Mouse (Mus musculus) retina, embryonic 14.5 days (tissue): ENCODE results near the gene Gm12695.

Experiments used
- DNase-seq: peaks from one replicate; pipeline ENCODE4 v3.0.0-alpha.2; 2015; ENCODE audit warnings: low spot score

Gm12695 gene

GRCm38 (mm10) chr4:96785086-96785485 is at the start of gene Gm12695:
Gene Gm12695 (minus strand): TSS chr4:96785186.
- no peak for DNase-seq

GRCm38 (mm10) chr4:96825540-96826045 is 40.6 kb upstream of the Gm12695 start:
- DNase-seq = no peak

GRCm38 (mm10) chr4:96806824-96807808 is 22.1 kb upstream of the Gm12695 start:
- no peak for DNase-seq

- peak; percentile 73 for DNase-seq
Measured at GRCm38 (mm10) chr4:96799380-96800157, 14.6 kb upstream of the Gm12695 start.

GRCm38 (mm10) chr4:96797583-96797982 is 12.6 kb upstream of the Gm12695 start:
- no peak for DNase-seq

- DNase-seq = no peak
Measured at GRCm38 (mm10) chr4:96791301-96791700, 6.3 kb upstream of the Gm12695 start.

GRCm38 (mm10) chr4:96789905-96790304 is 4.9 kb upstream of the Gm12695 start:
- no peak for DNase-seq

GRCm38 (mm10) chr4:96786610-96787009 is 1.6 kb upstream of the Gm12695 start:
- DNase-seq = peak; percentile 16

GRCm38 (mm10) chr4:96772966-96773566 is 11.9 kb downstream of the Gm12695 start:
- DNase-seq = no peak

GRCm38 (mm10) chr4:96766396-96766998 is 18.5 kb downstream of the Gm12695 start:
- peak; percentile 7 for DNase-seq

GRCm38 (mm10) chr4:96751953-96752352 is 33.0 kb downstream of the Gm12695 start:
- DNase-seq = no peak

- no peak for DNase-seq
Measured at GRCm38 (mm10) chr4:96740472-96740871, 44.5 kb downstream of the Gm12695 start.

- no peak for DNase-seq
Measured at GRCm38 (mm10) chr4:96729256-96729655, 55.7 kb downstream of the Gm12695 start.

GRCm38 (mm10) chr4:96728211-96728610 is 56.8 kb downstream of the Gm12695 start:
- no peak for DNase-seq

GRCm38 (mm10) chr4:96725415-96726055 is 59.5 kb downstream of the Gm12695 start:
- DNase-seq = no peak

- no peak for DNase-seq
Measured at GRCm38 (mm10) chr4:96722301-96722700, 62.7 kb downstream of the Gm12695 start.

GRCm38 (mm10) chr4:96718977-96719966 is 65.7 kb downstream of the Gm12695 start:
- DNase-seq = peak; percentile 12

- DNase-seq = no peak
Measured at GRCm38 (mm10) chr4:96718503-96718902, 66.5 kb downstream of the Gm12695 start.

- peak; percentile 79 for DNase-seq
Measured at GRCm38 (mm10) chr4:96705281-96705951, 79.6 kb downstream of the Gm12695 start.
